Mouse (Mus musculus): ENCODE data around the gene Lhfpl2. TPM values are rescaled to one million over a fixed set of nuclear protein-coding genes. Genes with fewer than 3 reads are reported as not detected.
A peak's percentile ranks its signal among the peaks of the same experiment; 100 is the strongest.

Lhfpl2 gene
- total RNA-seq, 2 experiments from 2014 or later = 33.9 to 42.2 TPM

- no peak for DNase-seq
These were observed 40.9 kb downstream of the Lhfpl2 start for GRCm38 (mm10) chr13:94098369-94099084.

- no peak for DNase-seq
These were observed 41.5 kb downstream of the Lhfpl2 start for GRCm38 (mm10) chr13:94099087-94099486.

GRCm38 (mm10) chr13:94100361-94100760 lies 42.8 kb downstream of the Lhfpl2 start:
- no peak for DNase-seq

GRCm38 (mm10) chr13:94101020-94101571 lies 43.5 kb downstream of the Lhfpl2 start:
- DNase-seq = no peak

- no peak for DNase-seq
These were observed 47.4 kb downstream of the Lhfpl2 start for GRCm38 (mm10) chr13:94104866-94105475.

GRCm38 (mm10) chr13:94106431-94106830 lies 48.8 kb downstream of the Lhfpl2 start:
- no peak for DNase-seq

GRCm38 (mm10) chr13:94106983-94107382 lies 49.4 kb downstream of the Lhfpl2 start:
- no peak for DNase-seq

- no peak for DNase-seq
These were observed 53.0 kb downstream of the Lhfpl2 start for GRCm38 (mm10) chr13:94110556-94110955.

GRCm38 (mm10) chr13:94115476-94115875 lies 57.9 kb downstream of the Lhfpl2 start:
- peak; percentile 59 for DNase-seq

GRCm38 (mm10) chr13:94116705-94117410 lies 59.3 kb downstream of the Lhfpl2 start:
- peak; percentile 25 for DNase-seq

GRCm38 (mm10) chr13:94117522-94117921 lies 59.9 kb downstream of the Lhfpl2 start:
- no peak for DNase-seq

GRCm38 (mm10) chr13:94118091-94118490 lies 60.5 kb downstream of the Lhfpl2 start:
- no peak for DNase-seq

- no peak for DNase-seq
These were observed 61.7 kb downstream of the Lhfpl2 start for GRCm38 (mm10) chr13:94119309-94119708.

GRCm38 (mm10) chr13:94122703-94123592 lies 65.4 kb downstream of the Lhfpl2 start:
- DNase-seq = no peak

- DNase-seq = peak; percentile 29
These were observed 72.8 kb downstream of the Lhfpl2 start for GRCm38 (mm10) chr13:94130394-94130793.

- DNase-seq = no peak
These were observed 73.5 kb downstream of the Lhfpl2 start for GRCm38 (mm10) chr13:94131135-94131534.

GRCm38 (mm10) chr13:94132187-94132995 lies 74.8 kb downstream of the Lhfpl2 start:
- DNase-seq = peak; percentile 52

GRCm38 (mm10) chr13:94134646-94135045 lies 77.0 kb downstream of the Lhfpl2 start:
- no peak for DNase-seq

- peak; percentile 73 for DNase-seq
These were observed 77.6 kb downstream of the Lhfpl2 start for GRCm38 (mm10) chr13:94135180-94135579.

GRCm38 (mm10) chr13:94139713-94140445 lies 82.3 kb downstream of the Lhfpl2 start:
- DNase-seq = peak; percentile 49

Measured in heart, postnatal 4 days (tissue).